Mouse (Mus musculus): ENCODE data around the gene Gm28035. TPM values are rescaled to one million over a fixed set of nuclear protein-coding genes. Genes with fewer than 3 reads are reported as not detected.
A peak's percentile ranks its signal among the peaks of the same experiment; 100 is the strongest.

The Gm28035 gene
- polyA plus RNA-seq, 1 experiment from 2014 or later, result 0.20 TPM

- peak; percentile 66 for DNase-seq (ENCODE audit: low spot score)
- H3K27me3 ChIP-seq (ENCODE audit: insufficient read depth, low read length), result no peaks in the 10 kb centered on the region
- peak overlapping the region; percentile 50 for H3K9ac ChIP-seq (ENCODE audit: low read depth, low read length)
- WGBS, result 2% methylated on average over 18 of the region's 18 CpGs
- no peak for ATAC-seq (replicated peaks; ENCODE audit: low FRiP score, low read depth)
- H3K4me3 ChIP-seq (replicated peaks; ENCODE audit: low read depth, low read length), result peak overlapping the region; percentile 86
- peak overlapping the region; percentile 74 for H3K27ac ChIP-seq
- peak overlapping the region; percentile 78 for H3K4me2 ChIP-seq (ENCODE audit: low read length)
- H3K9me3 ChIP-seq (replicated peaks; ENCODE audit: low read length), result no peaks in the 10 kb centered on the region
- TF ChIP-seq CTCF (IDR thresholded peaks at IDR 0.05; ENCODE audit: low read depth), result no peak
- peaks cover 19% of the 10 kb centered on the region for H3K4me1 ChIP-seq (replicated peaks; ENCODE audit: insufficient read depth, low read length)
- H3K36me3 ChIP-seq (ENCODE audit: insufficient read depth, low read length), result peaks cover 11% of the 10 kb centered on the region; the same call in 1 of the 2 replicates
These were observed 3.8 kb upstream of the Gm28035 start for GRCm38 (mm10) chr2:30236426-30237198.

- peak; percentile 99 for DNase-seq (ENCODE audit: low spot score)
- peaks cover 11% of the 10 kb centered on the region; the same call in 1 of the 2 replicates for H3K36me3 ChIP-seq (ENCODE audit: insufficient read depth, low read length)
- TF ChIP-seq CTCF (IDR thresholded peaks at IDR 0.05; ENCODE audit: low read depth), result peak; percentile 56
- under 1% methylated on average over 52 of the region's 67 CpGs for WGBS
- ATAC-seq (replicated peaks; ENCODE audit: low FRiP score, low read depth), result peak; percentile 95
- H3K9ac ChIP-seq (ENCODE audit: low read depth, low read length), result peak within 1 kb of the TSS; percentile 83
- no peaks in the 10 kb centered on the region for H3K9me3 ChIP-seq (replicated peaks; ENCODE audit: low read length)
- peak within 1 kb of the TSS; percentile 78 for H3K4me2 ChIP-seq (ENCODE audit: low read length)
- no peaks in the 10 kb centered on the region for H3K27me3 ChIP-seq (ENCODE audit: insufficient read depth, low read length)
- H3K4me3 ChIP-seq (replicated peaks; ENCODE audit: low read depth, low read length), result peak within 1 kb of the TSS; percentile 86
- peaks cover 19% of the 10 kb centered on the region for H3K4me1 ChIP-seq (replicated peaks; ENCODE audit: insufficient read depth, low read length)
- H3K27ac ChIP-seq, result peak within 1 kb of the TSS; percentile 91
These were observed 3.0 kb upstream of the Gm28035 start, which contains the start of gene Lrrc8a for GRCm38 (mm10) chr2:30237199-30237880. Gene Lrrc8a (plus strand): TSS chr2:30237715.

- Histone ChIP-seq H3K9me3 (replicated peaks; ENCODE audit: low read length) (no peaks in the 10 kb centered on the region), H3K4me3 (replicated peaks; ENCODE audit: low read depth, low read length) (peak overlapping the region; percentile 86), H3K4me2 (ENCODE audit: low read length) (peak overlapping the region; percentile 78), H3K9ac (ENCODE audit: low read depth, low read length) (peak overlapping the region; percentile 83), H3K27ac (peak overlapping the region; percentile 91), H3K36me3 (ENCODE audit: insufficient read depth, low read length) (peaks cover 11% of the 10 kb centered on the region; the same call in 1 of the 2 replicates), H3K4me1 (replicated peaks; ENCODE audit: insufficient read depth, low read length) (peaks cover 19% of the 10 kb centered on the region), H3K27me3 (ENCODE audit: insufficient read depth, low read length) (no peaks in the 10 kb centered on the region)
- WGBS, result 0% methylated on average over 20 of the region's 42 CpGs
- no peak for TF ChIP-seq CTCF (IDR thresholded peaks at IDR 0.05; ENCODE audit: low read depth)
- ATAC-seq (replicated peaks; ENCODE audit: low FRiP score, low read depth), result peak; percentile 85
- peak; percentile 83 for DNase-seq (ENCODE audit: low spot score)
These were observed 2.5 kb upstream of the Gm28035 start for GRCm38 (mm10) chr2:30237881-30238280.

- Histone ChIP-seq H3K9me3 (replicated peaks; ENCODE audit: low read length) (no peaks in the 10 kb centered on the region), H3K36me3 (ENCODE audit: insufficient read depth, low read length) (peaks cover 11% of the 10 kb centered on the region; the same call in 1 of the 2 replicates), H3K27ac (peak overlapping the region; percentile 91), H3K27me3 (ENCODE audit: insufficient read depth, low read length) (no peaks in the 10 kb centered on the region), H3K4me3 (replicated peaks; ENCODE audit: low read depth, low read length) (peak overlapping the region; percentile 86), H3K4me2 (ENCODE audit: low read length) (peak overlapping the region; percentile 78), H3K4me1 (replicated peaks; ENCODE audit: insufficient read depth, low read length) (peaks cover 19% of the 10 kb centered on the region), H3K9ac (ENCODE audit: low read depth, low read length) (peak overlapping the region; percentile 83)
- DNase-seq (ENCODE audit: low spot score) (no peak), ATAC-seq (replicated peaks; ENCODE audit: low FRiP score, low read depth) (no peak)
- no peak for TF ChIP-seq CTCF (IDR thresholded peaks at IDR 0.05; ENCODE audit: low read depth)
- 58% methylated on average over 3 of the region's 3 CpGs for WGBS
These were observed 1.4 kb upstream of the Gm28035 start for GRCm38 (mm10) chr2:30238906-30239465.

DNA sequence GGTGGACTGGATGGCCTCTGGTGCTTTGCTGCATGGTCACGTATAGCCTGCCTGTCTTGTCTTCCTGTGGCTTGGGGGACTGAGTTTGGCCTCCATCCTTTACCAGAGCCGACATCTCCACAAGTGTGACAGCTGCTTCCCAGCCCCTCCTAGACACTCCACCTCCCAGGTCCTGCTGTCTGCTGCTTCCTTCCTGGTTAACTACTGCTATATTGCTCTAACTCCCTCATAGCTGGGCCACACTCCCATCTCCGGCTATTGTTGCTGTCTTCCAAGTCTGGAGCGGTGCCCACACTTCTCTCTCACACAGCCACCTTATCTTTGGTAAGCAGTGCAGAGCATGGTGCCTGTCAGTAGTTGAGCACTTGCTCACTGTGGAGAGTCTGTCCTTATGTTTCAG, 590 bp upstream of the Gm28035 start:
- DNase-seq (ENCODE audit: low spot score) (peak; percentile 59), ATAC-seq (replicated peaks; ENCODE audit: low FRiP score, low read depth) (no peak)
- H3K27ac ChIP-seq, result peak overlapping the region; percentile 91
- H3K9ac ChIP-seq (ENCODE audit: low read depth, low read length), result no peak overlapping the region
- H3K4me1 ChIP-seq (replicated peaks; ENCODE audit: insufficient read depth, low read length), result peaks cover 19% of the 10 kb centered on the region
- no peak for TF ChIP-seq CTCF (IDR thresholded peaks at IDR 0.05; ENCODE audit: low read depth)
- H3K9me3 ChIP-seq (replicated peaks; ENCODE audit: low read length), result no peaks in the 10 kb centered on the region
- 65% methylated on average over 4 of the region's 4 CpGs for WGBS
- H3K27me3 ChIP-seq (ENCODE audit: insufficient read depth, low read length), result no peaks in the 10 kb centered on the region
- H3K36me3 ChIP-seq (ENCODE audit: insufficient read depth, low read length), result peaks cover 11% of the 10 kb centered on the region; the same call in 1 of the 2 replicates
- H3K4me2 ChIP-seq (ENCODE audit: low read length), result peak overlapping the region; percentile 78
- H3K4me3 ChIP-seq (replicated peaks; ENCODE audit: low read depth, low read length), result no peak overlapping the region

DNA sequence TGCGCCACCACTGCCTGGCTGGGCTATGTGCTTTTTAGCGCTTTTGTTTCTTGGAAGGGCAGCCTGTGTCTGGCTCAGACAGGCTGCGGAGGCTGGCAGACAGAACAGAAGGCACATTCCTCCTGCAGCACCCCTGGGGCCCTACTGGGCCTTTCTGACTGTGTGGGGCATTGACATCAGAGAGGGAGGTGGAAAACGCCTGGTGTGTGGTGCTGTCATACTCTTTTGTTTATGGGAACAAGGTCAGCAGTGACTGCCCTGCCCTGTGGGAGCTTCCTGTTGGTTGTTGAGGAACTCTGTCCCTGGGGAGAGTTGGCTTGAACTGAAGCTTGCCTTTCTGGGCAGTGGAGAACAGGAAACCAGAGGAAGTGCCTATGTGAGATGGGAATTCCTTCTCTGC, 2.1 kb downstream of the Gm28035 start:
- no peak overlapping the region for H3K9ac ChIP-seq (ENCODE audit: low read depth, low read length)
- H3K36me3 ChIP-seq (ENCODE audit: insufficient read depth, low read length), result peaks cover 11% of the 10 kb centered on the region; the same call in 1 of the 2 replicates
- 49% methylated on average over 4 of the region's 4 CpGs for WGBS
- no peak overlapping the region for H3K4me3 ChIP-seq (replicated peaks; ENCODE audit: low read depth, low read length)
- TF ChIP-seq CTCF (IDR thresholded peaks at IDR 0.05; ENCODE audit: low read depth), result no peak
- H3K27me3 ChIP-seq (ENCODE audit: insufficient read depth, low read length), result no peaks in the 10 kb centered on the region
- H3K4me1 ChIP-seq (replicated peaks; ENCODE audit: insufficient read depth, low read length), result peaks cover 19% of the 10 kb centered on the region
- H3K9me3 ChIP-seq (replicated peaks; ENCODE audit: low read length), result no peaks in the 10 kb centered on the region
- DNase-seq (ENCODE audit: low spot score) (peak; percentile 86), ATAC-seq (replicated peaks; ENCODE audit: low FRiP score, low read depth) (no peak)
- peak overlapping the region; percentile 58 for H3K27ac ChIP-seq
- H3K4me2 ChIP-seq (ENCODE audit: low read length), result no peak overlapping the region
